ENCODE assay signal across 8 mouse cellular contexts in the genomic region with DNA sequence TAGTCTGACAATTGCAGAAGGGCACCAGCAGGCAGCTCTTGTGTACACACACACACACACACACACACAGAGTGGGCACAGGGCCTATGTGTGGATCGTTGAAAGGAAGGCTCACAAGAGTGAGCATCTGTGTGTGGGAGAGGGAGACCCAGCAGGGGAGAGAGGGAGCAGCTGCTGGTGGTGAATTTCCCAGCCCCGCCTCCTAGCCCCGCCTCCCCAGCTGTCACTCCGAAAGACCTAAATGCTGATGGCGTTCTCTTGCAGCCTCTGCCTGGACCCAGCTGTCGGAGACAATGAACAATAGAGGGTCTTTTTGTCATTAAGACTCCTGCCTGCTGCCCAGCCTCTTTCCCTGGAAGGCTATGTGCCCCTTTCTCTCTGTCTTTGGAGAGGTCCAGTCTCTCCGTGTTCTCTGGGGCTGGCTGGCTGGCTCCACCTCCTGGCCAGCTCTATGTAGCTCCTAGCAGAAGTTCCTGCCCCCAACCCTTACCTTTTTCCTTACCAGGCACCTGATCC. TPM values are rescaled to one million over a fixed set of nuclear protein-coding genes. Genes with fewer than 3 reads are reported as not detected.
DNase-seq lines count a peak whose midpoint lies in the region; ATAC-seq and TF ChIP-seq lines count a peak whose summit lies in the region.

No protein-coding gene starts in this region.

- H3K36me3 ChIP-seq in intestine, embryonic 16.5 days (ENCODE audit: control insufficient read depth, insufficient read depth, low read length): no peaks in the 10 kb centered on the region
- 0 out of 2 replicates have a peak, but pooled peaks cover 4% of the 10 kb centered on the region for H3K36me3 ChIP-seq in midbrain, embryonic 12.5 days
- H3K36me3 ChIP-seq in stomach, embryonic 14.5 days (ENCODE audit: control insufficient read depth, insufficient read depth, low read length): no peaks in the 10 kb centered on the region

- WGBS in intestine, embryonic 16.5 days: 0% methylated on average over 7 of the region's 7 CpGs
- 0% methylated on average over 7 of the region's 7 CpGs for WGBS in midbrain, embryonic 12.5 days
- WGBS in stomach, embryonic 14.5 days: 0% methylated on average over 7 of the region's 7 CpGs

- peaks cover 16% of the 10 kb centered on the region for H3K4me1 ChIP-seq in intestine, embryonic 16.5 days (ENCODE audit: control insufficient read depth, insufficient read depth, low read length)
- peaks cover 67% of the 10 kb centered on the region for H3K4me1 ChIP-seq in midbrain, embryonic 12.5 days
- H3K4me1 ChIP-seq in stomach, embryonic 14.5 days (ENCODE audit: control insufficient read depth, insufficient read depth, low read length): peaks cover 16% of the 10 kb centered on the region

- peaks cover 36% of the 10 kb centered on the region for H3K27me3 ChIP-seq in intestine, embryonic 16.5 days (replicated peaks; ENCODE audit: control insufficient read depth, insufficient read depth, low read length)
- H3K27me3 ChIP-seq in midbrain, embryonic 12.5 days: peaks cover 41% of the 10 kb centered on the region
- peaks cover 32% of the 10 kb centered on the region for H3K27me3 ChIP-seq in stomach, embryonic 14.5 days (ENCODE audit: control insufficient read depth, insufficient read depth, low read length)

- peak; percentile 77 for ATAC-seq in intestine, embryonic 16.5 days
- peak; percentile 84 for ATAC-seq in midbrain, embryonic 12.5 days (ENCODE audit: low FRiP score, low read depth)
- peak; percentile 77 for ATAC-seq in stomach, embryonic 14.5 days (ENCODE audit: insufficient number of reproducible peaks, insufficient read depth, low FRiP score, low read depth)

- DNase-seq in gastrocnemius, adult 2 months: peak; percentile 44
- DNase-seq in gastrocnemius, postnatal 36 days: no peak
- peak; percentile 93 to 95 for DNase-seq in cerebellum, postnatal 25 days
- peak; percentile 89 to 96 for DNase-seq in frontal cortex, postnatal 36 days (ENCODE audit: low spot score in 2 of 2)
- peak; percentile 90 to 98 for DNase-seq in left cerebral cortex, postnatal 25 days (ENCODE audit: low spot score in 2 of 2)

- H3K4me2 ChIP-seq in intestine, embryonic 16.5 days (ENCODE audit: low read depth, low read length): peak overlapping the region; percentile 69
- H3K4me2 ChIP-seq in midbrain, embryonic 12.5 days (replicated peaks): peak overlapping the region; percentile 90
- peak overlapping the region; percentile 53 for H3K4me2 ChIP-seq in stomach, embryonic 14.5 days (replicated peaks; ENCODE audit: low read depth, low read length)

- H3K4me3 ChIP-seq in gastrocnemius, adult 2 months: peak overlapping the region; percentile 68
- peak overlapping the region; percentile 49 for H3K4me3 ChIP-seq in intestine, embryonic 16.5 days (ENCODE audit: low read length)
- peak overlapping the region; percentile 48 for H3K4me3 ChIP-seq in midbrain, embryonic 12.5 days
- peak overlapping the region; percentile 25 for H3K4me3 ChIP-seq in stomach, embryonic 14.5 days (ENCODE audit: low read depth, low read length)

- peak overlapping the region; percentile 50 for H3K9ac ChIP-seq in intestine, embryonic 16.5 days (ENCODE audit: low read depth, low read length)
- H3K9ac ChIP-seq in midbrain, embryonic 12.5 days (replicated peaks): peak overlapping the region; percentile 68
- no peak overlapping the region for H3K9ac ChIP-seq in stomach, embryonic 14.5 days (replicated peaks; ENCODE audit: low read depth, low read length)

- TF ChIP-seq CTCF in gastrocnemius, adult 2 months (IDR thresholded peaks at IDR 0.05): peak; percentile 44

- H3K27ac ChIP-seq in gastrocnemius, adult 2 months: no peak overlapping the region
- peak overlapping the region; percentile 28; the same call in 1 of the 2 replicates for H3K27ac ChIP-seq in intestine, embryonic 16.5 days (ENCODE audit: low read length)
- peak overlapping the region; percentile 100 for H3K27ac ChIP-seq in midbrain, embryonic 12.5 days (replicated peaks)
- peak overlapping the region; percentile 41 for H3K27ac ChIP-seq in stomach, embryonic 14.5 days (ENCODE audit: low read length)

- intact Hi-C loops in gastrocnemius, adult 2 months (cut with DNase I): no loop called here
- intact Hi-C loops in gastrocnemius, postnatal 36 days (cut with DNase I): no loop called here
- intact Hi-C loops in left cerebral cortex, postnatal 25 days (cut with DNase I): loop anchor here (1.0 to 5.0 kb wide), 2 partner anchors 27 to 118 kb away; a partner anchor contains a TSS

- no peaks in the 10 kb centered on the region for H3K9me3 ChIP-seq in intestine, embryonic 16.5 days (ENCODE audit: control insufficient read depth, low read length)
- no peaks in the 10 kb centered on the region for H3K9me3 ChIP-seq in midbrain, embryonic 12.5 days
- H3K9me3 ChIP-seq in stomach, embryonic 14.5 days (ENCODE audit: control insufficient read depth, low read depth, low read length): no peaks in the 10 kb centered on the region

RNA-seq across cellular contexts. Expression of a gene that starts 0.5 kb away (rescaled TPM):
- not detected for total RNA-seq in gastrocnemius, adult 2 months (2021)
- total RNA-seq in gastrocnemius, postnatal 36 days (2021): under 1 TPM in 1 of 2 experiments, not detected in 1; 0.28 TPM
- 0.71 and 0.87 TPM in 2 replicates for polyA plus RNA-seq in intestine, embryonic 16.5 days (2015; fragmentation: Nextera tagmentation; extraction: Ambion mirVana)
- total RNA-seq in left cerebral cortex, postnatal 25 days (2021): 10 to 100 TPM; 35.6 to 39.8 TPM
- 61.0 and 68.5 TPM in 2 replicates for polyA plus RNA-seq in midbrain, embryonic 12.5 days (2016; fragmentation: Nextera tagmentation; extraction: Ambion mirVana)
- polyA plus RNA-seq in stomach, embryonic 14.5 days (2014; fragmentation: Nextera tagmentation; extraction: Ambion mirVana): 0.98 and 1.6 TPM in 2 replicates

RNA-seq across cellular contexts. Expression of a gene that starts 3.4 kb away (rescaled TPM):
- total RNA-seq in gastrocnemius, adult 2 months (2021): not detected
- not detected for total RNA-seq in gastrocnemius, postnatal 36 days (2021)
- polyA plus RNA-seq in intestine, embryonic 16.5 days (2015; fragmentation: Nextera tagmentation; extraction: Ambion mirVana): 0.20 and 0.43 TPM in 2 replicates
- total RNA-seq in left cerebral cortex, postnatal 25 days (2021): not detected
- not detected in 2 replicates for polyA plus RNA-seq in midbrain, embryonic 12.5 days (2016; fragmentation: Nextera tagmentation; extraction: Ambion mirVana)
- 0.23 and 0.39 TPM in 2 replicates for polyA plus RNA-seq in stomach, embryonic 14.5 days (2014; fragmentation: Nextera tagmentation; extraction: Ambion mirVana)

RNA-seq across cellular contexts. Expression of a gene that starts 30.1 kb away (rescaled TPM):
- total RNA-seq in gastrocnemius, adult 2 months (2021): under 1 TPM; 0.54 to 0.56 TPM
- 1 to 10 TPM; 1.3 TPM for total RNA-seq in gastrocnemius, postnatal 36 days (2021)
- polyA plus RNA-seq in intestine, embryonic 16.5 days (2015; fragmentation: Nextera tagmentation; extraction: Ambion mirVana): 0.15 and 0.51 TPM in 2 replicates
- 1 to 10 TPM; 4.8 to 5.3 TPM for total RNA-seq in left cerebral cortex, postnatal 25 days (2021)
- 0.45 and 0.73 TPM in 2 replicates for polyA plus RNA-seq in midbrain, embryonic 12.5 days (2016; fragmentation: Nextera tagmentation; extraction: Ambion mirVana)
- 0.51 and 0.81 TPM in 2 replicates for polyA plus RNA-seq in stomach, embryonic 14.5 days (2014; fragmentation: Nextera tagmentation; extraction: Ambion mirVana)

RNA-seq across cellular contexts. Expression of a gene that starts 55.7 kb away (rescaled TPM):
- 10 to 100 TPM; 45.4 to 82.1 TPM for total RNA-seq in gastrocnemius, adult 2 months (2021)
- 10 to 100 TPM; 35.5 to 44.1 TPM for total RNA-seq in gastrocnemius, postnatal 36 days (2021)
- polyA plus RNA-seq in intestine, embryonic 16.5 days (2015; fragmentation: Nextera tagmentation; extraction: Ambion mirVana): 10.5 and 10.9 TPM in 2 replicates
- 1 to 10 TPM; 4.2 to 6.4 TPM for total RNA-seq in left cerebral cortex, postnatal 25 days (2021)
- polyA plus RNA-seq in midbrain, embryonic 12.5 days (2016; fragmentation: Nextera tagmentation; extraction: Ambion mirVana): 10.4 and 16.8 TPM in 2 replicates
- 23.5 and 27.2 TPM in 2 replicates for polyA plus RNA-seq in stomach, embryonic 14.5 days (2014; fragmentation: Nextera tagmentation; extraction: Ambion mirVana)

Comparison
In these comparisons a context has a peak if more than half of its experiments do, and no peak if none do; other contexts are left out.
1. DNase-seq: peak in gastrocnemius, adult 2 months (single experiment), cerebellum, postnatal 25 days (2 of 2), frontal cortex, postnatal 36 days (2 of 2) and left cerebral cortex, postnatal 25 days (2 of 2); none in gastrocnemius, postnatal 36 days (0 of 2).
2. RNA of a gene that starts 0.5 kb away (total RNA-seq): 35.6 to 39.8 TPM in left cerebral cortex, postnatal 25 days; 0.28 TPM in gastrocnemius, postnatal 36 days and not detected in gastrocnemius, adult 2 months; every median in the first group is over 10 times any median in the second.
3. Peak in every context shown above with its lines, with median percentiles within 50 percentile points of each other: H3K4me3 ChIP-seq, ATAC-seq and H3K4me2 ChIP-seq.